Mouse (Mus musculus) kidney, postnatal 4 days (tissue): Measurements from ENCODE around the gene Olfr293.

Experiments
- DNase-seq, 2 experiments: peaks; one replicate each; pipeline ENCODE4 v3.0.0; 2021; ENCODE audit warnings: mixed read lengths in 2 of 2

The Olfr293 gene

GRCm38 (mm10) chr7:86648761-86649160 is at the start of gene Olfr293:
TSS of gene Olfr293 (plus strand) at chr7:86649061.
- no peak for DNase-seq

- no peak for DNase-seq
Measured at GRCm38 (mm10) chr7:86616543-86616942, 32.3 kb upstream of the Olfr293 start, which contains the start of gene Olfr294. TSS of gene Olfr294 (minus strand) at chr7:86616643.

- DNase-seq, result no peak
Measured at GRCm38 (mm10) chr7:86688030-86688429, 39.2 kb downstream of the Olfr293 start, which contains the start of gene Olfr292. TSS of gene Olfr292 (plus strand) at chr7:86688330.
